Mouse (Mus musculus) stomach, embryonic 16.5 days (tissue): ENCODE data around the gene Scamp2. TPM values are rescaled to one million over a fixed set of nuclear protein-coding genes. Genes with fewer than 3 reads are reported as not detected.
A peak's percentile ranks its signal among the peaks of the same experiment; 100 is the strongest.

Experiments used
- ATAC-seq: fragments of 200-750 bp; cut with Nextera tagmentation; 2 replicates; pipeline ENCODE4 v1.8.0; 2017; ENCODE audit warnings: moderate number of reproducible peaks, moderate TSS enrichment; ENCODE audit not compliant: insufficient read depth, low FRiP score
- H3K27ac ChIP-seq: fragments of 300-500 bp; sonication (generic); 2 replicates; pipeline ENCODE4 v1.5.1; 2014; ENCODE audit warnings: low read length
- H3K27me3 ChIP-seq: fragments of 300-500 bp; sonication (generic); 2 replicates; pipeline ENCODE4 v1.6.1; 2014; ENCODE audit warnings: low read length, control low read depth, mixed read lengths; ENCODE audit not compliant: control insufficient read depth, insufficient read depth
- H3K36me3 ChIP-seq: fragments of 300-500 bp; sonication (generic); 2 replicates; pipeline ENCODE4 v1.6.1; 2014; ENCODE audit warnings: low read length; ENCODE audit not compliant: control insufficient read depth, insufficient read depth
- H3K4me1 ChIP-seq: fragments of 300-500 bp; sonication (generic); 2 replicates; pipeline ENCODE4 v1.6.1; 2014; ENCODE audit warnings: low read length, control low read depth, mixed read lengths; ENCODE audit not compliant: control insufficient read depth, insufficient read depth
- H3K4me2 ChIP-seq: fragments of 300-500 bp; sonication (generic); 2 replicates; pipeline ENCODE4 v1.6.1; 2014; ENCODE audit warnings: low read depth, low read length, mixed read lengths
- H3K4me3 ChIP-seq: fragments of 300-500 bp; sonication (generic); replicated peaks from 2 replicates; pipeline ENCODE4 v1.5.1; 2014; ENCODE audit warnings: mild to moderate bottlenecking, low read length
- H3K9ac ChIP-seq: fragments of 300-500 bp; sonication (generic); 2 replicates; pipeline ENCODE4 v1.6.1; 2014; ENCODE audit warnings: low read length
- H3K9me3 ChIP-seq: fragments of 300-500 bp; sonication (generic); replicated peaks from 2 replicates; pipeline ENCODE4 v1.6.1; 2016; ENCODE audit warnings: low read length, control low read depth; ENCODE audit not compliant: control insufficient read depth
- WGBS: fragments of 180-500 bp; shearing (Covaris S2); extraction: QIAGEN DNeasy Blood & Tissue Kit; methylation state at CpG from one replicate; pipeline ENCODE4 v1.1.7; 2014; 5-methylcytosine and 5-hydroxymethylcytosine counted together
- polyA plus RNA-seq: library from polyadenylated mRNA; unstranded; fragments of >200 nt; fragmentation: Nextera tagmentation; extraction: Ambion mirVana; gene quantifications from 2 replicates; pipeline ENCODE4 v1.2.1, GENCODE M21; 2015

Gene Scamp2
- polyA plus RNA-seq, 1 experiment from 2014 or later: 98.7 TPM

GRCm38 (mm10) chr9:57625674-57626500 lies 65.1 kb downstream of the Scamp2 start:
- H3K9me3 ChIP-seq: no peaks in the 10 kb centered on the region
- peaks cover 38% of the 10 kb centered on the region for H3K36me3 ChIP-seq
- H3K27ac ChIP-seq: no peak overlapping the region
- ATAC-seq: no peak
- H3K27me3 ChIP-seq: no peaks in the 10 kb centered on the region
- H3K4me2 ChIP-seq: no peak overlapping the region
- WGBS: 84% methylated on average over 15 of the region's 15 CpGs
- H3K9ac ChIP-seq: no peak overlapping the region
- no peaks in the 10 kb centered on the region for H3K4me1 ChIP-seq
- no peak overlapping the region for H3K4me3 ChIP-seq

GRCm38 (mm10) chr9:57627191-57627590 lies 66.4 kb downstream of the Scamp2 start:
- Histone ChIP-seq H3K27ac (no peak overlapping the region), H3K36me3 (peaks cover 40% of the 10 kb centered on the region), H3K4me1 (0 out of 2 replicates have a peak, but pooled peaks cover 8% of the 10 kb centered on the region), H3K27me3 (no peaks in the 10 kb centered on the region), H3K4me3 (no peak overlapping the region), H3K4me2 (no peak overlapping the region), H3K9ac (no peak overlapping the region), H3K9me3 (no peaks in the 10 kb centered on the region)
- 88% methylated on average over 17 of the region's 17 CpGs for WGBS
- ATAC-seq: no peak

GRCm38 (mm10) chr9:57627892-57628291 lies 67.1 kb downstream of the Scamp2 start:
- ATAC-seq: no peak
- no peak overlapping the region for H3K9ac ChIP-seq
- H3K4me2 ChIP-seq: no peak overlapping the region
- H3K4me3 ChIP-seq: no peak overlapping the region
- H3K9me3 ChIP-seq: no peaks in the 10 kb centered on the region
- 86% methylated on average over 11 of the region's 11 CpGs for WGBS
- H3K4me1 ChIP-seq: 0 out of 2 replicates have a peak, but pooled peaks cover 8% of the 10 kb centered on the region
- peaks cover 40% of the 10 kb centered on the region for H3K36me3 ChIP-seq
- no peak overlapping the region for H3K27ac ChIP-seq
- no peaks in the 10 kb centered on the region for H3K27me3 ChIP-seq

DNA sequence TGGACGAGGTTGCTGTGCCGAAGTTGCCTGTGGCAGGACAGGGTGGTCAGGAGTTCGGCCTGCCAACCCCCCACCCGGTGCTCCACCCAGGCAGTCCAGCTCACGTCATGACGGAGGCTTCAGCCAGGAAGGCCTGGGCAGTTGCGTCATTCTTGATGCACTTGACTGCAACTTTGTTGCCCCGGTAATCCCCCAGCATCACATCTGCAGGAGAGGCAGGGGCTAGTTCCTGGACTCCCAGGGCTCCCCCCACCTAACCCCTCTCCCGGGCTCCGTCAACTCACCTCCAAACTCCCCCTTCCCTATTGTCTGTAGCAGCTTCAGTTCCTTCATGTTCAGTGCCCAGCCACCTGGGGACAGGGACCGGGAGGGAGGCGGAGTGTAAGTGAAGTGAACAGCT lies 68.0 kb downstream of the Scamp2 start:
- no peak for ATAC-seq
- H3K36me3 ChIP-seq: peaks cover 40% of the 10 kb centered on the region

GRCm38 (mm10) chr9:57629118-57629874 lies 68.6 kb downstream of the Scamp2 start:
- peak; percentile 71 for ATAC-seq
- peak overlapping the region; percentile 9; the same call in 1 of the 2 replicates for H3K27ac ChIP-seq
- 60% methylated on average over 14 of the region's 14 CpGs for WGBS

More for the DNA sequence above, 68.0 kb downstream of the Scamp2 start:
- Histone ChIP-seq H3K27ac (no peak overlapping the region), H3K4me3 (no peak overlapping the region), H3K27me3 (no peaks in the 10 kb centered on the region), H3K9ac (no peak overlapping the region), H3K4me1 (0 out of 2 replicates have a peak, but pooled peaks cover 12% of the 10 kb centered on the region), H3K4me2 (no peak overlapping the region), H3K9me3 (no peaks in the 10 kb centered on the region)
- WGBS: 90% methylated on average over 12 of the region's 12 CpGs

GRCm38 (mm10) chr9:57633481-57634024 lies 72.8 kb downstream of the Scamp2 start:
- H3K4me3 ChIP-seq: no peak overlapping the region
- peaks cover 36% of the 10 kb centered on the region for H3K4me1 ChIP-seq
- H3K9ac ChIP-seq: no peak overlapping the region
- no peaks in the 10 kb centered on the region for H3K27me3 ChIP-seq
- 30% methylated on average over 4 of the region's 4 CpGs for WGBS
- H3K36me3 ChIP-seq: 0 out of 2 replicates have a peak, but pooled peaks cover 10% of the 10 kb centered on the region
- H3K27ac ChIP-seq: peak overlapping the region; percentile 11; the same call in 1 of the 2 replicates
- H3K9me3 ChIP-seq: no peaks in the 10 kb centered on the region
- no peak for ATAC-seq
- H3K4me2 ChIP-seq: no peak overlapping the region

More at GRCm38 (mm10) chr9:57629118-57629874, 68.6 kb downstream of the Scamp2 start:
- Histone ChIP-seq H3K4me1 (0 out of 2 replicates have a peak, but pooled peaks cover 16% of the 10 kb centered on the region), H3K36me3 (peaks cover 38% of the 10 kb centered on the region), H3K4me2 (no peak overlapping the region), H3K4me3 (no peak overlapping the region), H3K27me3 (no peaks in the 10 kb centered on the region), H3K9me3 (no peaks in the 10 kb centered on the region), H3K9ac (no peak overlapping the region)

- ATAC-seq: no peak
- WGBS: 37% methylated on average over 3 of the region's 3 CpGs
- no peaks in the 10 kb centered on the region for H3K36me3 ChIP-seq
- H3K4me2 ChIP-seq: peak overlapping the region; percentile 57
- H3K4me1 ChIP-seq: peaks cover 62% of the 10 kb centered on the region
- H3K9me3 ChIP-seq: no peaks in the 10 kb centered on the region
- peak overlapping the region; percentile 95 for H3K27ac ChIP-seq
- no peak overlapping the region for H3K9ac ChIP-seq
- no peaks in the 10 kb centered on the region for H3K27me3 ChIP-seq
- H3K4me3 ChIP-seq: no peak overlapping the region
These were observed 76.5 kb downstream of the Scamp2 start for GRCm38 (mm10) chr9:57637272-57637671.

DNA sequence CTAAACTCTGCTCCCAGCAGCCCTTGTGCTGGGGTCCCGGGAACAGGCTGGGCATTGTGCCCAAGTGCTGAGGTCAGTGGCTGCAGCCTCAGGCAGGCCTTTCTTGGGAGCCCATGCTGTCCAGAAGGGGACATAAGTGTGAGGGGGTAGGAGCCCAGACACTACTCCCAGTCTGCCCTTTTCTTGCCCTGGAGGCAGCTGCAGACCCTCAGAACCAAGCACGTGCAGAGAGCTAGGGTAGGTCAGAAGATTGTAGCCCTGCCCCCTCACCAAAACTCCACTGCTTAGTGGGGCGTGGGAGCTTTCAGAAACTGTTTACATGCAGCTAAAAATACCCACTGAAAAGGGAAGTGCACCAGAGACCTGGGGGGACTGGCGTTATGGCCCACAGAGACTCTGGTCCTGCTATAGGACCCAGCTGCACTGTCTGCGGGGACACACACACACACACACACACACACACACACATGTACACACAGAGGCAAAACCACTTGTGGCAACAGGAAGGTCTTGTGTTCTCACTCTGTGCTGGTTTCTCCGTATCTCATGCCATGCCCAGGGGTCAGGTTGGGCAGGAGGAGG lies 77.1 kb downstream of the Scamp2 start:
- Histone ChIP-seq H3K4me3 (peak overlapping the region; percentile 20), H3K27me3 (no peaks in the 10 kb centered on the region), H3K9me3 (no peaks in the 10 kb centered on the region), H3K4me2 (peak overlapping the region; percentile 57), H3K27ac (peak overlapping the region; percentile 95), H3K9ac (peak overlapping the region; percentile 59), H3K4me1 (peaks cover 63% of the 10 kb centered on the region), H3K36me3 (no peaks in the 10 kb centered on the region)
- peak; percentile 49; the same call in 1 of the 2 replicates for ATAC-seq
- 7% methylated on average over 6 of the region's 6 CpGs for WGBS
